Mouse (Mus musculus): ENCODE measurements around the gene Il1f5.

The Il1f5 gene

DNA sequence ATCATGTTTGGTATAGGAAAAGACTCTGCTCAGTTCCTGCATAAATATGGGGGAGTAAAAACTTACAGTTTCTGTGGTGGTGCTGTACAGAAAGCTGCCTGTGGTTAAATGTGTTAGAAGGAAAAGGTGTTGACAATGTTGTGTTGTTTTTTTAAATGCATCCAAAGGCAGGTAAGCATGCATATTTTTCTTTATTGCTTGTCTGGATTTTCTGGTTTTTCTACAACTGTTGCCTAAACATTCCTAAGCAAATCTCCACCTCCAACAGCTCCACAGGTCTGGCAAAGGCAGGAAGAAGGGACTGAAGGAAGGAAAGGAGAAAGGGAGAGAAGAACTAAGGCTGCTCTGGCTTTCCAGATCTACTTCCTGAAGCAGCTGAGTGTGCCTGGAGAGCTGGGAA, at the start of gene Il1f5:
Il1f5 (plus strand) TSS at position 301 of the 400 bp plus-strand sequence.
- no peak for DNase-seq (ENCODE audit: low read depth, low spot score)

DNA sequence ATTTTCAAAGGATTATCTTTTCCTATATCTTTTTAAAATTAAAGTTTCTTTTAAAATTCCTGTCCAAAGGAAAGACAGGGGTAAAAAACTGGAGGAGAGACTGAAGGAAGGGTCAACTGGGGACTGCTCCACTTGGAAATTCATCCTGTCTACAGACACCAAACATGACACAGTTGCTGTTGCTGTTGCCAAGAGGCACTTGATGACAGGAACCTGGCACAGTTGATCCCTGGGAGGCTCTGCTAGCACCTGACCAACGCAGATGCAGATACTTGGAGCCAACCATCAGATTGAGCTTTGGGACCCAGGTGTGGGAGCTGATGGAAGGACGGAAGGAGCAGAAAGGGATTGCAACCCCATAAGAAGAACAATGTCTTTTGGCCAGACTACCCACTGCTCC, 49.6 kb upstream of the Il1f5 start:
- no peak for DNase-seq (ENCODE audit: low read depth, low spot score)

DNA sequence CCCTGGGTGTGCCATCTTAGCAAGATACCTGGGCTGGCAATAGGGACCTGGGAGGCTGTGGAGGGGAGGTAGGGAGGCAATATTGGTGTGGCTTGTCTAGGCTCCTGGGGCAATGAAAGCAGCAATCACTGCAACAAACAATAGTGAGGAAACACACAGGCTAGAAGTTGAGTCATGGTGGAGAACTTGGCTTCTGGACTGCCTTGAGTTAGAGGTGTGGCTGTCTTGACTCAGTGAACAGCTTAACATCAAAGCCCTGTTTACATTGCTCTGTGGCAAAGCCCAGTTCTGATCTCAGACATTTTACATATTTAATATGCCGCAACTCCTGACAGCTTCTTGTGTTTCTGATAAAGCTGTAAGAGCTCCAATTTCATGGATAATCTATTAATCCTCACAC, 9.3 kb upstream of the Il1f5 start:
- no peak for DNase-seq (ENCODE audit: low read depth, low spot score)

DNA sequence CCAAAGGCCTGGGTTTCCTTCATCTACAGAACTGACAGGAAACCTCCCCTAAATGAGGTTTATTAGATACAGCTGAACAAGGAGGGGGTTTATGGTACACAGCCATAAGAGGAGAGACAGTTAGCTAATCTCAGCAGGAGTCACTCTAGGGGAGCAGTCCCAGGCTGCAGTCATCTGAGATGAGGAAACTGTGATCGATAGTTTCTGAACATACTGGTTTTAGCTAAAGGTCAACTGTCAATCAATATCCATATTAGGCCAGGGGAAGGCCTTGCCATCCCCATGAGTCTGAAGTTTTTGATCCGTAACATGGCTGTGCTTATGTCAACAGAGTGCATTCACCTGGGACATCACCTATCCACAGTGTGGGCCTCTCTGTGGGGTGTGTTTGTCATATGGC, 3.1 kb upstream of the Il1f5 start:
- no peak for DNase-seq (ENCODE audit: low read depth, low spot score)

DNA sequence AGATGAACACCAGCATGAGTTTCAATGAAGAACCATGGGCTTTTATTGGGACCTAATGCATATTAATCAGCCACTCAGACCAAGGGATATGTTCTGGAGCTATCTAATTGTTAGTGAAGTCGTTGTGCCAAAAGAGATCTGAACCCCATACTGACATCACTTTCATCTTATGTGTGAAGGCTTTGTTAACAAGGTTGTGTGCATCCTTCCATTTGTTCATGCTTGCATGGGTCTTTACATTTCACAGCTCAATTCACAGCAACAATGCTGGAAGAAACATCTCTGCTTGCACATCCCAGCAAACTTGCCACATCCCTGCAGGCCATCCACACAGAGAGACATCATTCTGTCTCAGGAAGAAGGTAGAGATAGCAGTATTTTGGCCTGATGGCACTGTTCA, 1.6 kb upstream of the Il1f5 start:
- DNase-seq (ENCODE audit: low read depth, low spot score) = no peak

DNA sequence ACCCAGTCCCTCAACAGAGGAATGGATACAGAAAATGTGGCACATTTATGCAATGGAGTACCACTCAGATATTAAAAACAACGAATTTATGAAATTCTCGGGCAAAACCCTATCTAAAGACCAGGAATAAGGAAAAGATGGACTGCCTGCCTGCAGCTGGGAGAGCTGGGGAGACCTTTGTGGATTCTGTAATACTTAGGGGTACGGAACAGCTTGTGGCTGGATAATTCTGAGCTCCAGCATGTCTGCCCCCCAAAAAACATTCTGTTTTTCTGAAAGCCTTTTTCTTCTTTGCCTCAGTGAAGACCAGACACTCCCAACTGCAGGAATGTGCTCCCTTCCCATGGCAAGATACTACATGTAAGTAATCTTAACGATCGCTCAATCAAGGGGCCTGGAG, 14.1 kb downstream of the Il1f5 start, which contains the start of gene Il1f10:
Il1f10 (plus strand) TSS at position 301 of the 400 bp plus-strand sequence.
- DNase-seq (ENCODE audit: low read depth, low spot score) = no peak

DNA sequence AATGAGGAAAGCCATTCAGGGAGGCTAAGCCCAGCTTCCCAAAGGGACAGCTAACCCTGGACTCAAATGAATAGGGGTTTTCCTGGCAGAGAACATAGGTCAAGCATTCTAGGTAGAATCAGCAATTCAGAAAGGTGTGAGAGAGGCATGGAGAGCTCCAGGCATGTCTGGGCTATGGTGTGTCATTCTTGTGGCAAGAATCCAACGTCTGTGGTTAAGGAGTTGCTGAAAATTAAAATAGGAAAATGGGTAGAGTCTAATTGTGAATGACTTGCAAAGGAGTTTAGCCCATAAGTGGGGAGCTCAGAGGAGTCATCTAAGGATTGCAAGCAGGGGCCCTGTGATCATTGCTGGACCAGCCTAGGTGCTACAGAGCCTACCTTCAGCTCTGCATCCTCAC, 17.9 kb downstream of the Il1f5 start:
- DNase-seq (ENCODE audit: low read depth, low spot score) = no peak

DNA sequence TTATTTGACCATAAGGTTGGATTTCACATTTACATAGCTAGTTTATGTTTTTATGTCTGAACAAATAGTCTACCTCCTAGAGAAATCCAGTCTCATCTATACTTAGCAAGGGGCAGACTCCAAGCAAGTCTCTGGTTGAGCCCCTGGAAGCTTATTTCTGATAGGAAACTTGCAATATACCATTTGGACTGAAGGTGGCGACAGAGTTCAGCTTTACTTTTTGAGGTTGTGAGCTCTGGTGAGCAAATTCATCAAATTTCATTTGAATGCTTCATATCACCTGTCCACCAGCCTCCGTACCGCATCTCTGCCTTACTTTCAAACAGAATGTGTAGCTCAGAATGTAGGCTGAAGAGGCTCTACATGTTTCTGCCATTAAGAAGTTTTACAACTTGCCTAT, 20.1 kb downstream of the Il1f5 start:
- peak; percentile 69 for DNase-seq (ENCODE audit: low read depth, low spot score)

DNA sequence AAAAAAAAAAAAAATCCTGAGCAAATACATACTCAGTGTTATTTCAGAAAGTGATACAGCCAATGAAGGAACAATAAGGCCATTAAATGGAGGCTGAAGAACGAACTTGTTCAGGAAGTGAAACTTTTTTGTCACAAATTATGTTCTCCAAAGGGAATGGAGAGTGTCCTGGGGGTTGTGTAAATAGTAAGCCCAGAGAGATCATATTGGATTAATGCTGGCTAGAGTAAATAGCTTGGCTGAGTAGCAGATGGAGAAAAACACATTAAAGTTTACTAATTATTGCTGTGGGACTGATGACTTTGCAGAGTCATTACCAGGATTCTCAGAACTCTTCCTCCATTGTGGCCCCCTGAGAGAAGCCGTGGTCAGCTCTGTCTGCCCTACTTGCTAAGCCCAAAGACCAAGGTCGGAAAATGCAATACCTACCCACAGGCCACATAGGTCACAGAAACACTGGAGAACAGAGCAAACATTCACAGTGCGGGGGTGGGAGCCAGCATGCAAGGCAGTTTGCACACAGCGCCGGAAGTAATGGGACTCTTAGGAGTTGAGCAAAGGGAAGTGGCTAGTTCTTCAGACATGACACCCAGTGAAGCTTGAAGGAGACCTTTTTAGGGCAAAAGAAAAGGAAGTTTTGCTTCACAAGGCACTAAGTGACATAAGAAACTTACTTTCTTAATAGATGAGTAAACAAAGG, 34.7 kb downstream of the Il1f5 start:
- no peak for DNase-seq (ENCODE audit: low read depth, low spot score)

DNA sequence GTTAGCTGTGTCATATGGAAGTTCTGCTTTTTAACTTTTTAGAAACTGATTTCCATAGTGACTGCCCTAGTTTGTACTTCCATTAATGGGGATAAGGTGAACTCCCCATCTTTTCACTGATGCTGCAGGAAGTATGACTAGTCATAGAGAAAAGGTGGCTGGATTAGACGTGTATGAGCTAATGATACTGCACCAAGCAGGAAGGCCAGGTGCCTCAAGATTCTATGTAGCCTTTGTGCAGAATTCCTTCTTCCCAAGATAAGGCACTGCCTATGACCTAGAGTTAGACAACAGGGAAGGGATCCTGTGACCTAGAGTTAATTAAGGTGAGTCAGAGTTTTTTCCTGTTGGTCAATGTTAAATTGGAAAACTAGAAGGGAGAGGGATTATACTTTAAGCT, 40.2 kb downstream of the Il1f5 start:
- DNase-seq (ENCODE audit: low read depth, low spot score) = no peak

DNA sequence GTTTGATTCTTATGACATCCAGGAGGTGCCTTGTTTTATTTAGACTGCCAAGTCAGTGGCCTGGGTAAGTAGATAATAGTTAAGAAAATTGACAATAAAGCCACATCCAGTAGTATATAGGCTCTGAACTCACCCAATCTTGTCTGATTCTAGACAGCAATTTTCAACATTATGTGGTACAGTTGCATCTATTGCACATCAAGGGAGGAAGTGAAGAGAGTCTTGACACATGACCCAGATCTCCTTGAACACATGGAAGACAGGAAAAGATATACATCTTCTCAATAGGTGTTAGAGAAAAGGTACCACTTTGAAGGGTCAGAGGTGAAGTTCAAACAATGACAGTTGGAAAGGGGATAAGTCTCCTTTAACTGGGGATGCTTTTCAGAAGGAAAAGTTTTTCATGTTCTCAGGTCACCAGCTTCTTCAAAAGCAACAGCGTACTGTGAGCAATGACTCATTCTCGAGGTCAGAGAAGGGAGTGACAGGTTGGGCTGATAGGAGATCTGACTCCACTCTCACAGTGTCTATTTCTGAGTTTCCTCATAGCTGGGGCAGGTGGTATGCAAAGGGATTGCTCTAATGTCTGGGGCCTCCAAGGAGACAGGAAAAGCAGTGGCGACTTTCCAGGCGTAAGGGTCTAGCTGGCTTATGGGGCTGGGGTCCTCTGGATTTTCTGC, 41.3 kb downstream of the Il1f5 start:
- no peak for DNase-seq (ENCODE audit: low read depth, low spot score)

All from brain, adult 2 months (tissue).